ENCODE assay signal across 9 mouse cellular contexts in genomic region chr2:36201756-36202610, GRCm38 (mm10). TPM values are rescaled to one million over a fixed set of nuclear protein-coding genes. Genes with fewer than 3 reads are reported as not detected.
DNase-seq lines count a peak whose midpoint lies in the region; ATAC-seq and TF ChIP-seq lines count a peak whose summit lies in the region.
"Had no signal": no experiment of that assay in that cellular context is flagged by ENCODE, and none has a peak within 500 bp of the region (broad histone marks: within the 10 kb centered on the region; RNA-seq: fewer than 3 reads in every experiment).

No protein-coding gene starts in this region.

- 30% methylated on average over 18 of the region's 18 CpGs for WGBS in heart, postnatal 0 days

- TF ChIP-seq POLR2A in CH12.LX (IDR thresholded peaks at IDR 0.05; ENCODE audit: low read depth, low read length): no peak

- peak overlapping the region; percentile 70 for H3K4me3 ChIP-seq in gastrocnemius, adult 2 months
- H3K4me3 ChIP-seq in CH12.LX (replicated peaks in 1 of 3; ENCODE audit: low read depth in 2 of 3, low read length in 2 of 3, poor library complexity in 1 of 3): no peak overlapping the region
- H3K4me3 ChIP-seq in heart, postnatal 0 days (ENCODE audit: low read depth, low read length): peak overlapping the region; percentile 43
- H3K4me3 ChIP-seq in layer of hippocampus, adult 2 months: no peak overlapping the region

- H3K36me3 ChIP-seq in CH12.LX (replicated peaks in 1 of 2; ENCODE audit: control insufficient read depth in 1 of 2, insufficient read depth in 1 of 2, low read length in 1 of 2): no peaks in the 10 kb centered on the region
- H3K36me3 ChIP-seq in heart, postnatal 0 days (replicated peaks; ENCODE audit: control insufficient read depth, insufficient read depth, low read length): no peaks in the 10 kb centered on the region

- TF ChIP-seq RAD21 in CH12.LX (IDR thresholded peaks at IDR 0.05; ENCODE audit: low read depth, low read length): no peak

- H3K4me2 ChIP-seq in CH12.LX (ENCODE audit: insufficient read depth, low read depth, poor library complexity, severe bottlenecking): peak overlapping the region; percentile 100
- peak overlapping the region; percentile 68 for H3K4me2 ChIP-seq in heart, postnatal 0 days (ENCODE audit: low read depth, low read length)

- ATAC-seq in heart, postnatal 0 days (ENCODE audit: insufficient read depth, low read depth): no peak

- H3K79me2 ChIP-seq in CH12.LX (replicated peaks; ENCODE audit: control insufficient read depth, extremely low read depth, insufficient read depth, poor library complexity, severe bottlenecking): no peaks in the 10 kb centered on the region

- in situ Hi-C loops in CH12.LX (cut with MboI; ENCODE audit: low pct_ligation_motif_present, low pct_unique_long_range_greater_than_20kb, low sequenced_read_pairs): loop anchor here (25.0 kb wide), 1 partner anchor 640 kb away; the partner anchor contains the start of gene Dab2ip

- TF ChIP-seq CTCF in gastrocnemius, adult 2 months (IDR thresholded peaks at IDR 0.05): no peak
- no peak for TF ChIP-seq CTCF in CH12.LX (conservative IDR thresholded peaks at IDR 0.05 in 1 of 2, IDR thresholded peaks at IDR 0.05 in 1 of 2; ENCODE audit: low read depth in 2 of 2, low read length in 2 of 2)
- no peak for TF ChIP-seq CTCF in heart, postnatal 0 days (IDR thresholded peaks at IDR 0.05; ENCODE audit: low read depth)
- no peak for TF ChIP-seq CTCF in layer of hippocampus, adult 2 months (conservative IDR thresholded peaks at IDR 0.05)

- DNase-seq in gastrocnemius, adult 2 months: no peak
- no peak for DNase-seq in gastrocnemius, postnatal 10 days
- DNase-seq in CH12.LX (ENCODE audit: extremely low read depth): peak; percentile 62
- DNase-seq in heart, postnatal 0 days (ENCODE audit: low spot score): no peak
- DNase-seq in lung, postnatal 36 days: peak; percentile 49
- no peak for DNase-seq in right cerebral cortex, postnatal 14 days
- no peak for DNase-seq in layer of hippocampus, adult 2 months (ENCODE audit: low spot score in 2 of 2)
- DNase-seq in spleen, postnatal 36 days (ENCODE audit: low spot score in 2 of 2): no peak

- H3K27me3 ChIP-seq in CH12.LX (replicated peaks): peaks cover 16% of the 10 kb centered on the region
- peaks cover 24% of the 10 kb centered on the region; the same call in 1 of the 2 replicates for H3K27me3 ChIP-seq in heart, postnatal 0 days (ENCODE audit: control insufficient read depth, insufficient read depth, low read length)

- peak; percentile 27 for TF ChIP-seq EP300 in CH12.LX (IDR thresholded peaks at IDR 0.05; ENCODE audit: low read length)
- TF ChIP-seq EP300 in heart, postnatal 0 days (IDR thresholded peaks at IDR 0.05; ENCODE audit: low read depth): no peak

- dilution Hi-C loops in CH12.LX (cut with MboI; ENCODE audit: extremely low pct_ligation_motif_present, extremely low pct_unique_long_range_greater_than_20kb, low sequenced_read_pairs): no loop called here

- peaks cover 15 to 47% of the 10 kb centered on the region in 2 experiments for H3K4me1 ChIP-seq in CH12.LX (ENCODE audit: control insufficient read depth in 1 of 2, insufficient read depth in 2 of 2)
- peaks cover 38% of the 10 kb centered on the region for H3K4me1 ChIP-seq in heart, postnatal 0 days (ENCODE audit: control insufficient read depth, insufficient read depth)

- intact Hi-C loops in gastrocnemius, adult 2 months (cut with DNase I): no loop called here

- peak overlapping the region; percentile 10; the same call in 1 of the 2 replicates for H3K27ac ChIP-seq in gastrocnemius, adult 2 months
- no peak overlapping the region for H3K27ac ChIP-seq in CH12.LX (ENCODE audit: insufficient read depth, low read depth)
- no peak overlapping the region for H3K27ac ChIP-seq in heart, postnatal 0 days (ENCODE audit: low read depth)
- no peak overlapping the region for H3K27ac ChIP-seq in layer of hippocampus, adult 2 months
- H3K27ac ChIP-seq: macrophage had no signal

- no peak overlapping the region for H3K9ac ChIP-seq in CH12.LX (ENCODE audit: insufficient read depth, low read depth)
- 0 out of 2 replicates have a peak overlapping the region, but pooled peaks have one; percentile 8 for H3K9ac ChIP-seq in heart, postnatal 0 days (replicated peaks; ENCODE audit: low read depth, low read length)

- H3K9me3 ChIP-seq in CH12.LX (replicated peaks; ENCODE audit: low read length): no peaks in the 10 kb centered on the region
- no peaks in the 10 kb centered on the region for H3K9me3 ChIP-seq in heart, postnatal 0 days (replicated peaks; ENCODE audit: control insufficient read depth, low read length)

TF ChIP-seq in CH12.LX, 34 proteins besides CTCF, POLR2A, EP300 and RAD21:
- TF ChIP-seq USF1 (IDR thresholded peaks at IDR 0.05; ENCODE audit: low read depth, low read length): no peak
- 0 out of 2 replicates have a peak, but pooled peaks have one; percentile 16 for TF ChIP-seq MXI1 (IDR thresholded peaks at IDR 0.05; ENCODE audit: low read depth, low read length)
- peak; percentile 38; the same call in 1 of the 2 replicates for TF ChIP-seq JUN (IDR thresholded peaks at IDR 0.05; ENCODE audit: insufficient read depth, low read depth, low read length)
- TF ChIP-seq JUND (conservative IDR thresholded peaks at IDR 0.05; ENCODE audit: low read depth, low read length): peak; percentile 61
- TF ChIP-seq IRF4 (IDR thresholded peaks at IDR 0.05; ENCODE audit: low read depth, low read length): peak; percentile 87
- TF ChIP-seq RCOR1 (conservative IDR thresholded peaks at IDR 0.05; ENCODE audit: low read depth, low read length): no peak
- no peak for TF ChIP-seq NELFE (IDR thresholded peaks at IDR 0.05; ENCODE audit: low read depth, low read length)

RNA-seq across cellular contexts. Expression of gene Ptgs1, which starts 28.2 kb away (rescaled TPM):
- total RNA-seq in gastrocnemius, adult 2 months (2021): 1 to 10 TPM; 3.9 to 5.5 TPM
- 1 to 10 TPM; 3.9 to 5.6 TPM for total RNA-seq in gastrocnemius, postnatal 10 days (2021)
- total RNA-seq in CH12.LX (2012; rRNA removed): 3.0 and 3.1 TPM in 2 replicates
- 2.9 and 3.0 TPM in 2 replicates for total RNA-seq in CH12.LX (2014; rRNA removed)
- 1.6 and 2.6 TPM in 2 replicates for polyA plus RNA-seq in CH12.LX (2012; ENCODE audit: insufficient read length, low read depth)
- 49.7 and 55.9 TPM in 2 replicates for total RNA-seq in heart, postnatal 0 days (2014; rRNA removed; ENCODE audit: low replicate concordance)
- 21.6 and 21.9 TPM in 2 replicates for polyA plus RNA-seq in heart, postnatal 0 days (2015; fragmentation: Nextera tagmentation; extraction: Ambion mirVana)
- 10 to 100 TPM; 17.1 to 19.1 TPM for total RNA-seq in layer of hippocampus, adult 2 months (2021)

Comparison
In these comparisons a context has a peak if more than half of its experiments do, and no peak if none do; other contexts are left out.
1. DNase-seq: peak in CH12.LX (single experiment) and lung, postnatal 36 days (single experiment); none in gastrocnemius, adult 2 months (single experiment), gastrocnemius, postnatal 10 days (single experiment), heart, postnatal 0 days (single experiment), right cerebral cortex, postnatal 14 days (single experiment), layer of hippocampus, adult 2 months (0 of 2) and spleen, postnatal 36 days (0 of 2).
2. H3K4me3 ChIP-seq: peak in gastrocnemius, adult 2 months (single experiment) and heart, postnatal 0 days (single experiment); none in CH12.LX (0 of 3) and layer of hippocampus, adult 2 months (single experiment).